Comparison of ENCODE assay signal across 19 mouse cellular contexts in the genomic region with DNA sequence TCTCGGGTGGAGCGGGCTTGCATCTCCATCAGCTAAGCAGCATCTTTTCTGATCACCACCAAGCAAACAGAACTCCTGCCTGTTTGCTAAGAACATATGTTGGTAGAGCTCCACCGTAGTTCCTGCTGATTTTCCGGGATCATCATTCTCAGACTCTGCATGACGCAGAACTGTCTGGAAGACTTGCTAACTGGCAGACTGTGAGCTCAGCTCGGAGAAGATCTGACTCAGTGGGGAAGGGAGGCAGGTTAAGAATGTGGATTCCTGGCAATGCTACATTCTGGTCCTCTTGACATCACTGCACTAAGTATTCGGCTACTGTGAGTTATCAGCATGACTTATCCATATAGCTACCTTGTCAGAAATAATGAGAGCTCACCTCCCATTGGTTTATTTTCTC. TPM values are rescaled to one million over a fixed set of nuclear protein-coding genes. Genes with fewer than 3 reads are reported as not detected.
DNase-seq lines count a peak whose midpoint lies in the region; ATAC-seq and TF ChIP-seq lines count a peak whose summit lies in the region.
"Had no signal": no experiment of that assay in that cellular context is flagged by ENCODE, and none has a peak within 500 bp of the region (broad histone marks: within the 10 kb centered on the region; RNA-seq: fewer than 3 reads in every experiment).

No protein-coding gene starts in this region.

- H3K27ac ChIP-seq in hindbrain, postnatal 0 days = no peak overlapping the region
- H3K27ac ChIP-seq in hindbrain, embryonic 11.5 days (ENCODE audit: low read depth, low read length) = no peak overlapping the region
- H3K27ac ChIP-seq in embryonic fibroblast, embryonic 13.5 days (ENCODE audit: insufficient read depth, low read length) = peak overlapping the region; percentile 63
- no peak overlapping the region for H3K27ac ChIP-seq in forebrain, embryonic 15.5 days (replicated peaks)
- H3K27ac ChIP-seq: embryonic facial prominence, embryonic 10.5 days; forebrain, embryonic 13.5 days; hindbrain, embryonic 10.5 days had no signal

- 68% methylated on average over 7 of the region's 7 CpGs for WGBS in hindbrain, postnatal 0 days
- WGBS in hindbrain, embryonic 11.5 days = 72% methylated on average over 7 of the region's 7 CpGs
- WGBS in forebrain, embryonic 15.5 days = 79% methylated on average over 7 of the region's 7 CpGs

- no peak overlapping the region for H3K4me3 ChIP-seq in hindbrain, postnatal 0 days (ENCODE audit: low read length)
- no peak overlapping the region for H3K4me3 ChIP-seq in hindbrain, embryonic 11.5 days (ENCODE audit: low read depth, low read length)
- H3K4me3 ChIP-seq in embryonic fibroblast, embryonic 13.5 days (ENCODE audit: insufficient read depth, low read length) = no peak overlapping the region
- no peak overlapping the region for H3K4me3 ChIP-seq in forebrain, embryonic 15.5 days
- H3K4me3 ChIP-seq: embryonic facial prominence, embryonic 10.5 days; forebrain, embryonic 13.5 days; hindbrain, embryonic 10.5 days had no signal

- no peaks in the 10 kb centered on the region for H3K27me3 ChIP-seq in hindbrain, postnatal 0 days (ENCODE audit: insufficient read depth, low read length)
- no peaks in the 10 kb centered on the region for H3K27me3 ChIP-seq in hindbrain, embryonic 11.5 days (ENCODE audit: control insufficient read depth, insufficient read depth, low read length)
- H3K27me3 ChIP-seq in forebrain, embryonic 15.5 days = no peaks in the 10 kb centered on the region
- H3K27me3 ChIP-seq: forebrain, embryonic 13.5 days had no signal

- H3K4me1 ChIP-seq in hindbrain, postnatal 0 days (ENCODE audit: insufficient read depth, low read length) = no peaks in the 10 kb centered on the region
- no peaks in the 10 kb centered on the region for H3K4me1 ChIP-seq in hindbrain, embryonic 11.5 days (replicated peaks; ENCODE audit: control insufficient read depth, insufficient read depth, low read length)
- H3K4me1 ChIP-seq in embryonic fibroblast, embryonic 13.5 days (ENCODE audit: control insufficient read depth, insufficient read depth, low read length) = peaks cover 3% of the 10 kb centered on the region
- H3K4me1 ChIP-seq in forebrain, embryonic 15.5 days = peaks cover 10% of the 10 kb centered on the region

- DNase-seq in cerebellum, postnatal 4 days (ENCODE audit: low spot score in 2 of 2) = no peak
- peak; percentile 11 for DNase-seq in hindbrain, postnatal 0 days (ENCODE audit: low spot score)
- no peak for DNase-seq in hindbrain, embryonic 11.5 days (ENCODE audit: low spot score)
- peak; percentile 74 for DNase-seq in brain, adult 2 months (ENCODE audit: low read depth, low spot score)
- DNase-seq in testis, postnatal 14 days (ENCODE audit: low spot score) = no peak
- DNase-seq: adrenal gland, postnatal 14 days; kidney, adult 18-20 months; kidney, postnatal 14 days; lung, adult 18-20 months; thymus, postnatal 36 days had no signal

- no peak overlapping the region for H3K4me2 ChIP-seq in hindbrain, postnatal 0 days (ENCODE audit: low read depth, low read length)
- H3K4me2 ChIP-seq in hindbrain, embryonic 11.5 days (replicated peaks; ENCODE audit: low read depth, low read length) = no peak overlapping the region
- H3K4me2 ChIP-seq in forebrain, embryonic 15.5 days (replicated peaks) = no peak overlapping the region
- H3K4me2 ChIP-seq: forebrain, embryonic 13.5 days; liver, embryonic 11.5 days had no signal

- no peaks in the 10 kb centered on the region for H3K9me3 ChIP-seq in hindbrain, postnatal 0 days (ENCODE audit: low read length)
- no peaks in the 10 kb centered on the region for H3K9me3 ChIP-seq in hindbrain, embryonic 11.5 days (ENCODE audit: control insufficient read depth, low read length)
- no peaks in the 10 kb centered on the region for H3K9me3 ChIP-seq in forebrain, embryonic 15.5 days
- H3K9me3 ChIP-seq: embryonic facial prominence, embryonic 10.5 days; forebrain, embryonic 13.5 days; hindbrain, embryonic 10.5 days had no signal

- H3K9ac ChIP-seq in hindbrain, postnatal 0 days (replicated peaks; ENCODE audit: low read length) = no peak overlapping the region
- no peak overlapping the region for H3K9ac ChIP-seq in hindbrain, embryonic 11.5 days (ENCODE audit: low read depth, low read length)
- H3K9ac ChIP-seq in forebrain, embryonic 15.5 days (replicated peaks) = no peak overlapping the region
- H3K9ac ChIP-seq: forebrain, embryonic 13.5 days had no signal

- peak; percentile 26; the same call in 1 of the 2 replicates for ATAC-seq in cerebellum, adult (ENCODE audit: insufficient number of reproducible peaks, low FRiP score, low TSS enrichment)
- no peak for ATAC-seq in hindbrain, postnatal 0 days
- ATAC-seq in hindbrain, embryonic 11.5 days (ENCODE audit: low FRiP score) = no peak
- ATAC-seq in forebrain, embryonic 15.5 days (replicated peaks) = no peak
- ATAC-seq: activated CD4-positive, CD25-positive, alpha-beta regulatory T cell, adult 4 months; CD4-positive, CD25-positive, alpha-beta regulatory T cell, adult 4 months; forebrain, embryonic 13.5 days had no signal

- no peak for TF ChIP-seq POLR2A in embryonic fibroblast, embryonic 13.5 days (IDR thresholded peaks at IDR 0.05; ENCODE audit: low read depth, low read length)

- H3K36me3 ChIP-seq in hindbrain, postnatal 0 days (ENCODE audit: insufficient read depth, low read length) = no peaks in the 10 kb centered on the region
- H3K36me3 ChIP-seq in hindbrain, embryonic 11.5 days (ENCODE audit: control insufficient read depth, insufficient read depth, low read length) = no peaks in the 10 kb centered on the region
- H3K36me3 ChIP-seq in forebrain, embryonic 15.5 days = no peaks in the 10 kb centered on the region
- H3K36me3 ChIP-seq: embryonic facial prominence, embryonic 10.5 days; hindbrain, embryonic 10.5 days had no signal

- no peak for TF ChIP-seq CTCF in hindbrain, postnatal 0 days (IDR thresholded peaks at IDR 0.05; ENCODE audit: low read depth)
- no peak for TF ChIP-seq CTCF in embryonic fibroblast, embryonic 13.5 days (IDR thresholded peaks at IDR 0.05; ENCODE audit: borderline replicate concordance, insufficient read depth, low read length)

RNA-seq across cellular contexts. Expression of a gene that starts 44.7 kb away (rescaled TPM):
- 2.6 and 4.6 TPM in 2 replicates for total RNA-seq in hindbrain, postnatal 0 days (2014; rRNA removed)
- polyA plus RNA-seq in hindbrain, postnatal 0 days (2015; fragmentation: Nextera tagmentation; extraction: Ambion mirVana) = 2.5 and 3.1 TPM in 2 replicates
- 15.6 and 22.5 TPM in 2 replicates for polyA plus RNA-seq in hindbrain, embryonic 11.5 days (2014; fragmentation: Nextera tagmentation; extraction: Ambion mirVana)
- polyA plus RNA-seq in embryonic fibroblast, embryonic 13.5 days (2011; ENCODE audit: insufficient read length, low read depth, missing spikeins) = 23.4 and 34.4 TPM in 2 replicates
- 3.0 and 3.3 TPM in 2 replicates for polyA plus RNA-seq in forebrain, embryonic 15.5 days (2015; fragmentation: Nextera tagmentation; extraction: Ambion mirVana)

Comparison
In these comparisons a context has a peak if more than half of its experiments do, and no peak if none do; other contexts are left out.
1. DNase-seq: peak in hindbrain, postnatal 0 days (single experiment) and brain, adult 2 months (single experiment); none in cerebellum, postnatal 4 days (0 of 2), hindbrain, embryonic 11.5 days (single experiment) and testis, postnatal 14 days (single experiment).